Mouse (Mus musculus) heart, adult 2 months (tissue): ENCODE measurements at regions not wholly inside any gene's neighbourhood (a gene's known extent, or its start where the extent isn't known, plus 50 kb on each side); places are given as distances from the start of the nearest gene placed in this dataset.

Experiments used
- CTCF ChIP-seq: fragments of 200-600 bp; IDR thresholded peaks from 2 replicates; pipeline ENCODE4 v1.8.1; 2022; ENCODE audit warnings: antibody characterized with exemption, mild to moderate bottlenecking, moderate library complexity
- EP300 ChIP-seq: fragments of 200-500 bp; IDR thresholded peaks from 2 replicates; pipeline ENCODE4 v1.6.1; 2011; ENCODE audit warnings: low read depth, low read length, control low read depth; ENCODE audit not compliant: insufficient read depth
- POLR2A ChIP-seq: fragments of 200-500 bp; IDR thresholded peaks from 2 replicates; pipeline ENCODE4 v1.6.1; 2011; ENCODE audit warnings: mild to moderate bottlenecking, low read depth, low read length, control low read depth; ENCODE audit not compliant: insufficient read depth

GRCm38 (mm10) chr14:14639102-14640015, 62.7 kb upstream of the Slc4a7 start:
- TF ChIP-seq CTCF (no peak), EP300 (no peak), POLR2A (no peak)
